Mouse (Mus musculus) layer of hippocampus, postnatal 25 days (tissue): ENCODE measurements around the gene Olfr1218. TPM values are rescaled to one million over a fixed set of nuclear protein-coding genes. Genes with fewer than 3 reads are reported as not detected.
"Not testable (repeated sequence)": the region's sequence is repeated elsewhere in the genome, so short reads cannot be mapped to it uniquely, and the experiment has no call there.

Experiments
- DNase-seq, 2 experiments: peaks; one replicate each; pipeline ENCODE4 v3.0.0; 2022; ENCODE audit warnings: mixed read lengths in 2 of 2, low spot score in 1 of 2; ENCODE audit errors: extremely low spot score in 1 of 2
- total RNA-seq, 2 experiments: library from RNA; stranded (reverse); gene quantifications; 2 replicates each; pipeline ENCODE4 v1.2.3; 2021

The Olfr1218 gene
- total RNA-seq = not detected

GRCm38 (mm10) chr2:89061087-89061486 lies at the start of gene Olfr1218:
TSS of gene Olfr1218 (minus strand) at chr2:89061187.
- DNase-seq = no peak

- no peak for DNase-seq
Measured at GRCm38 (mm10) chr2:89106735-89107134, 45.7 kb upstream of the Olfr1218 start, which contains the start of gene Olfr1220. TSS of gene Olfr1220 (minus strand) at chr2:89106835.

- no peak for DNase-seq
Measured at GRCm38 (mm10) chr2:89105651-89106050, 44.7 kb upstream of the Olfr1218 start.

- no peak for DNase-seq
Measured at GRCm38 (mm10) chr2:89093848-89094247, 32.9 kb upstream of the Olfr1218 start.

- no peak for DNase-seq
Measured at GRCm38 (mm10) chr2:89083413-89083812, 22.4 kb upstream of the Olfr1218 start, which contains the start of gene Olfr1219. TSS of gene Olfr1219 (minus strand) at chr2:89083513.

- DNase-seq = no peak
Measured at GRCm38 (mm10) chr2:89081487-89081886, 20.5 kb upstream of the Olfr1218 start.

GRCm38 (mm10) chr2:89031965-89032364 lies 29.0 kb downstream of the Olfr1218 start, which contains the start of gene Olfr1217:
TSS of gene Olfr1217 (minus strand) at chr2:89032065.
- DNase-seq = no peak

- DNase-seq = not testable (repeated sequence)
Measured at GRCm38 (mm10) chr2:89021436-89021835, 39.6 kb downstream of the Olfr1218 start.

GRCm38 (mm10) chr2:89018240-89018639 lies 42.7 kb downstream of the Olfr1218 start, which contains the start of gene Olfr1216:
TSS of gene Olfr1216 (minus strand) at chr2:89018340.
- no peak for DNase-seq

GRCm38 (mm10) chr2:89006873-89007272 lies 54.1 kb downstream of the Olfr1218 start, which contains the start of gene Olfr1215:
TSS of gene Olfr1215 (minus strand) at chr2:89006973.
- DNase-seq = no peak

Other genes starting within 250 kb of the Olfr1218 start
- not detected for gene Olfr1202, start 246.7 kb downstream of the Olfr1218 start, total RNA-seq
- not detected for gene Olfr1205, start 231.4 kb downstream of the Olfr1218 start, total RNA-seq
- gene Olfr1204, start 211.9 kb downstream of the Olfr1218 start, total RNA-seq = not detected
- not detected for gene Olfr1206, start 198.0 kb downstream of the Olfr1218 start, total RNA-seq
- not detected for gene Olfr1208, start 158.9 kb downstream of the Olfr1218 start, total RNA-seq
- gene Olfr1209, start 146.0 kb downstream of the Olfr1218 start, total RNA-seq = not detected
- gene Olfr1211, start 123.1 kb downstream of the Olfr1218 start, total RNA-seq = not detected
- gene Olfr1212, start 107.2 kb downstream of the Olfr1218 start, total RNA-seq = not detected
- not detected for gene Gm13762, start 80.9 kb downstream of the Olfr1218 start, total RNA-seq
- gene Olfr1214, start 68.5 kb downstream of the Olfr1218 start, total RNA-seq = not detected
- not detected for gene Olfr1215, start 54.2 kb downstream of the Olfr1218 start, total RNA-seq
- not detected for gene Olfr1216, start 42.8 kb downstream of the Olfr1218 start, total RNA-seq
- not detected for gene Olfr1217, start 29.1 kb downstream of the Olfr1218 start, total RNA-seq
- gene Olfr1219, start 22.3 kb upstream of the Olfr1218 start, total RNA-seq = not detected
- not detected for gene Olfr1220, start 45.6 kb upstream of the Olfr1218 start, total RNA-seq
- not detected for gene Olfr1221, start 56.1 kb upstream of the Olfr1218 start, total RNA-seq
- gene Olfr1222, start 71.9 kb upstream of the Olfr1218 start, total RNA-seq = not detected
- gene Olfr1223, start 90.4 kb upstream of the Olfr1218 start, total RNA-seq = not detected
- not detected for gene Olfr1224-ps1, start 102.9 kb upstream of the Olfr1218 start, total RNA-seq
- gene Olfr1225, start 113.5 kb upstream of the Olfr1218 start, total RNA-seq = not detected
- gene Olfr1226, start 138.9 kb upstream of the Olfr1218 start, total RNA-seq = not detected
- not detected for gene Olfr1228, start 192.9 kb upstream of the Olfr1218 start, total RNA-seq
- not detected for gene Olfr1229, start 226.8 kb upstream of the Olfr1218 start, total RNA-seq
- gene Olfr1230, start 236.1 kb upstream of the Olfr1218 start, total RNA-seq = not detected
- not detected for gene Olfr1231, start 245.9 kb upstream of the Olfr1218 start, total RNA-seq